Mouse (Mus musculus) midbrain, embryonic 11.5 days (tissue): ENCODE data around the gene Eif4e. TPM values are rescaled to one million over a fixed set of nuclear protein-coding genes. Genes with fewer than 3 reads are reported as not detected.

Experiments
- ATAC-seq: fragments of 200-750 bp; cut with Nextera tagmentation; 2 replicates; pipeline ENCODE4 v1.8.0; 2017; ENCODE audit warnings: moderate TSS enrichment, moderate library complexity; ENCODE audit not compliant: low FRiP score
- DNase-seq: peaks from one replicate; pipeline ENCODE4 v3.0.0; 2015; ENCODE audit warnings: low spot score; ENCODE audit errors: missing footprints
- H3K27ac ChIP-seq: fragments of 300-500 bp; sonication (generic); 2 replicates; pipeline ENCODE4 v1.5.1; 2014; ENCODE audit warnings: low read depth, low read length
- H3K27me3 ChIP-seq: fragments of 300-500 bp; sonication (generic); 2 replicates; pipeline ENCODE4 v1.6.1; 2014; ENCODE audit warnings: mild to moderate bottlenecking, low read length, moderate library complexity, mixed read lengths; ENCODE audit not compliant: control insufficient read depth, insufficient read depth
- H3K36me3 ChIP-seq: fragments of 300-500 bp; sonication (generic); 2 replicates; pipeline ENCODE4 v1.6.1; 2014; ENCODE audit warnings: mild to moderate bottlenecking, low read length, moderate library complexity, mixed read lengths; ENCODE audit not compliant: control insufficient read depth, insufficient read depth
- H3K4me1 ChIP-seq: fragments of 300-500 bp; sonication (generic); 2 replicates; pipeline ENCODE4 v1.6.1; 2014; ENCODE audit warnings: low read length; ENCODE audit not compliant: control insufficient read depth, insufficient read depth
- H3K4me2 ChIP-seq: fragments of 300-500 bp; sonication (generic); 2 replicates; pipeline ENCODE4 v1.6.1; 2014; ENCODE audit warnings: mild to moderate bottlenecking, moderate library complexity
- H3K4me3 ChIP-seq: fragments of 300-500 bp; sonication (generic); 2 replicates; pipeline ENCODE4 v1.5.1; 2014; ENCODE audit warnings: low read depth, low read length
- H3K9ac ChIP-seq: fragments of 300-500 bp; sonication (generic); 2 replicates; pipeline ENCODE4 v1.6.1; 2014; ENCODE audit warnings: low read length
- H3K9me3 ChIP-seq: fragments of 300-500 bp; sonication (generic); 2 replicates; pipeline ENCODE4 v1.6.1; 2016; ENCODE audit warnings: low read length; ENCODE audit not compliant: control insufficient read depth
- WGBS: fragments of 180-500 bp; shearing (Covaris S2); extraction: QIAGEN DNeasy Blood & Tissue Kit; methylation state at CpG from one replicate; pipeline ENCODE4 v1.1.7; 2014; 5-methylcytosine and 5-hydroxymethylcytosine counted together
- polyA plus RNA-seq: library from polyadenylated mRNA; unstranded; fragments of >200 nt; fragmentation: Nextera tagmentation; extraction: Ambion mirVana; gene quantifications from 2 replicates; pipeline ENCODE4 v1.2.1, GENCODE M21; 2014

The Eif4e gene
- polyA plus RNA-seq, 1 experiment from 2014 or later, result 516 TPM

DNA sequence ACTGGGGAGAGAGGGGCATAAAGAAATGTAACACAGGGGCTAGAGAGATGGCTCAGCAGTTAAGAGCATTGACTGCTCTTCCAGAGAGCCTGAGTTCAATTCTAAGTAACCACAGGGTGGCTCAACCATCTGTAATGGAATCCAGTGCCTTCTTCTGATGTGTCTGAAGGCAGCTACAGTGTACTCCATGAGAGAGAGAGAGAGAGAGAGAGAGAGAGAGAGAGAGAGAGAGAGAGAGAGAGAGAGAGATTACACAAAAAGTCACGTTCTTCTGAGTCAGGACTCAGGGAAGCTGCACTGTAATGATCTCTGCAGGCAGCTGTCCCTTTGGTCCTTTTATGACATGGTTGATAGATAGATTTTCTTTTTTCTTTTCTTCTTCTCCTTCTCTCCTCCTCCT is 31.4 kb upstream of the Eif4e start:
- peaks cover 3% of the 10 kb centered on the region; the same call in 1 of the 2 replicates for H3K4me1 ChIP-seq
- DNase-seq (peak; percentile 60), ATAC-seq (no peak)
- H3K9me3 ChIP-seq, result no peaks in the 10 kb centered on the region
- WGBS, result 50% methylated on average over 1 of the region's 1 CpGs
- H3K4me3 ChIP-seq, result no peak overlapping the region
- H3K4me2 ChIP-seq, result no peak overlapping the region
- no peak overlapping the region for H3K27ac ChIP-seq
- H3K9ac ChIP-seq, result no peak overlapping the region
- no peaks in the 10 kb centered on the region for H3K36me3 ChIP-seq
- no peaks in the 10 kb centered on the region for H3K27me3 ChIP-seq

DNA sequence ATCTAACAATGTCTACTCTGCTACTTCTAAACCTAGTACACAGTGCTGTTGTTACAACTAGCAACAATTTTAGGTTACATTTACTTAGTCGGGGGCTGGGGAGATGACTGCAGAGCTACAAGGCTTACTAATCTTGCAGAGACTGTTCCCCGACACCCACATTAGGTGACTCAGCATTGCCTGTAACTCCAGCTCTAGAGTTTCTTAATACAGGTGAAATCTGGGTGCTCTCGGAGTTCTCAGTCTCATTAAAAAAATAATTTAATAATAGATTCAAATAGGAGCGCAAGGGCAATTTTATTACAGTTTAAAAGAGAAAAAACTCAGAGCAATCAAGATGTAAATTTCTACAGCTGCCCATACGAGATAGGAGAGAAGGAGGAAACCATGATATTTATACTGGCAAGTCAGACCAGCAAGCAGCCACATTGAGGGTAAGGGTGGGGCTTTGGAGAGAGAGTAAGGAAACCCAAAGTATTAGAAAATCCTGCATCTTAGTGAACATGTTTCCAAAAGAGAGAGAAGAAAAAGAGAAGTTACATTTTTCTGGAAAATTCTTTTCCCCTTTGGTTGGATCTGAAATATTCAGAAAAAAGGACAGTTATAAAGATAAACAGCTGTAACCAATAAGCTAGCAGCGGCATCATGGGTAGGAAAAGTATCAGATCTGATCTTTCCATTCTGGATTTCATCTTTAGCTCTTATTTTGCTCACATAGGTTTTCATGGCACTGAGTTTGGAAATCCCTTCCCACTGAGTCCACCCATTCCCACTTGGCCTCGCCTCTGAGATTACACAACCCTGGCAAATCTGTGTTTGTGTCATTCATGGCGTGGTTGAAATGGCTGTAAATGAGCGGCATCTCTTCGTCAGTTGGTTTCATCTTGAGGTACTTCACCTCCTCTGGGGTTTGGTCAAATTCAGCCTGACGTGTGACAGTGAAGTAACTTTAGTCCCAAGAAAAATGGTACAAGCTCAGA is 30.5 kb upstream of the Eif4e start:
- Histone ChIP-seq H3K9ac (no peak overlapping the region), H3K4me1 (peaks cover 10% of the 10 kb centered on the region; the same call in 1 of the 2 replicates), H3K27me3 (no peaks in the 10 kb centered on the region), H3K4me2 (no peak overlapping the region), H3K27ac (no peak overlapping the region), H3K4me3 (no peak overlapping the region), H3K36me3 (no peaks in the 10 kb centered on the region), H3K9me3 (no peaks in the 10 kb centered on the region)
- DNase-seq (peak; percentile 19), ATAC-seq (no peak)
- 89% methylated on average over 11 of the region's 11 CpGs for WGBS

DNA sequence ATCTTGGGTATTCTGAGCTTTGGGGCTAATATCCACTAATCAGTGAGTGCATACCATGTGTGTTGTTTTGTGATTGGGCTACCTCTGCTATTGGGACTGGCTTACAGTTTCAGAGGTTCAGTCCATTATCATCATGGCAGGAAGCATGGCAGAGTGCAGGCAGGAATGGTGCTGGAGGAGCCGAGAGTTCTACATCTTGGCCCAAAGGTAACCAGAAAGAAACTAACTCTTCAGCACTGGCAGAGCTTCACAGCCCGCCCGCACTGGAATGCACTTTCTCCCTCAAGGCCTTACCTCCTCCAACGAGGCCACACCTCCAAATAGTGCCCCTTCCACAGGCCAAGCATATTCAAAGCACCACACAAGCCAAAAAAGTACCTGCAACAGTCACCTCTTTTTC is 27.2 kb upstream of the Eif4e start:
- Histone ChIP-seq H3K27ac (no peak overlapping the region), H3K27me3 (no peaks in the 10 kb centered on the region), H3K4me1 (peaks cover 16% of the 10 kb centered on the region; the same call in 1 of the 2 replicates), H3K9ac (no peak overlapping the region), H3K4me2 (no peak overlapping the region), H3K4me3 (no peak overlapping the region), H3K36me3 (no peaks in the 10 kb centered on the region), H3K9me3 (no peaks in the 10 kb centered on the region)
- peak; percentile 67 for DNase-seq
- no peak for ATAC-seq
- WGBS, result 72% methylated on average over 4 of the region's 4 CpGs

DNA sequence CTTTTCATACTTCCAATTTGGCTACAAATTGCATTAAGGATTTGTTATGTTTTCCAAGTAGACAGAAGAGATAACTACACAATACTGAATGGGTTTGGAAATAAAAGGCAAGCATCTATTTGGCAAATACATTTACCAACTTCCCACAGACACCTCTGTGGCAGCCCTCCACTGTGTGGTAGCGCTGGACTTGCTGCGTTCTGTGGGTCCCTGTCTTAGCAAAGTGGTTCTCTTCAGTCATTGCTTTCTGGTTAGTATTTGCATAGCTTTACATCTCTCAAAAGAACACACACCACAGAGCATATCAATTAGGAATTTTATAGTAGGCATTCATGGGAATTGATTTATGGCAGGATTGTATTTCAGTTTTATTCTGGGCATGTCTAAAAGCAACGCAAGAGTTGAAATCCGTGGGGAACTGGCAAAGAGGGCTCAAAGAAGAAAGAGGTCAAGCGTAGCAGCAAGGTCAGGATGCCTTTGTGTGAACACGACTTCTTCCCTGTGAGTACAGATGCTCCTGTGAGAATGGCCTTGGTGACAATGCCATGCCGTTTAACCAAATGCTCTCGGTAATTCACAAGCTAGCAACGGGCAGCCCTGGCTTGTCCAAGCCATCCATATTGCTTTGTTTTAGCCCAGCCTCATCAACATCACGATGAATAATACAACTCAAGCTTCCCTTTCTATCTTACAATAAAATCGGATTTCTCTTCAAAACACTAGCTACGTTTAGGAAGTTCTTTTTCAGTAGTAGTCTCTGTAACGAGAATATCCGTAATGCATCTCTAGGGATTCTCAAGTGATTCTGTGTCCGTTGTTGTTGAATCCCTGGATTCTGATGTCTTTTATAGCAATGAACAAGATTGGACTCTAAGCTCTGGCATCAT is 25.9 kb upstream of the Eif4e start:
- DNase-seq, result peak; percentile 94
- H3K4me3 ChIP-seq, result no peak overlapping the region
- H3K27me3 ChIP-seq, result no peaks in the 10 kb centered on the region
- peak overlapping the region; percentile 22; the same call in 1 of the 2 replicates for H3K4me2 ChIP-seq
- no peaks in the 10 kb centered on the region for H3K9me3 ChIP-seq
- peaks cover 16% of the 10 kb centered on the region; the same call in 1 of the 2 replicates for H3K4me1 ChIP-seq
- 16% methylated on average over 15 of the region's 15 CpGs for WGBS
- no peaks in the 10 kb centered on the region for H3K36me3 ChIP-seq
- ATAC-seq, result peak; percentile 88
- H3K27ac ChIP-seq, result peak overlapping the region; percentile 55; the same call in 1 of the 2 replicates
- peak overlapping the region; percentile 21; the same call in 1 of the 2 replicates for H3K9ac ChIP-seq

DNA sequence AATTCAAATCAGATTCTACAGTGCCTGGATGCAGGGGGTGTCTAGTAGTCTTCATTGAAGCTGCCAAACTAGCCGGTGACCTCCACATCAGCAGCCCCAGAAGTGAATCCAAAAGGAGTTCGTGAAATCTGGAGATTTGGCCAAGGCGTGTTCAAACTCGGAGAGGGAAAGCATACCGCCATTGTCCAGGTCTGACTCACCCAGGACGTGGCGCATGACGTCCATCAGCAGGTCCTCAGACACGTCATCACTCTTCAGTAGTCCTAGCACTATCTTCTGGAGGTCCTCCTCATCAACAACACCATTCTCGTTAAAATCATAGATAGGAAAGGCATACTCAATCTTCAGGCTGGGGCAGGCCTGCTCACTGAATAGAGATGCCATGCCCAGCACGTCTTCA is 22.2 kb upstream of the Eif4e start:
- H3K27me3 ChIP-seq, result no peaks in the 10 kb centered on the region
- H3K9me3 ChIP-seq, result no peaks in the 10 kb centered on the region
- H3K36me3 ChIP-seq, result no peaks in the 10 kb centered on the region
- no peak overlapping the region for H3K4me3 ChIP-seq
- peak; percentile 31 for DNase-seq
- no peak for ATAC-seq
- H3K4me1 ChIP-seq, result peaks cover 16% of the 10 kb centered on the region; the same call in 1 of the 2 replicates
- H3K27ac ChIP-seq, result no peak overlapping the region
- H3K4me2 ChIP-seq, result no peak overlapping the region
- 90% methylated on average over 11 of the region's 11 CpGs for WGBS
- no peak overlapping the region for H3K9ac ChIP-seq

DNA sequence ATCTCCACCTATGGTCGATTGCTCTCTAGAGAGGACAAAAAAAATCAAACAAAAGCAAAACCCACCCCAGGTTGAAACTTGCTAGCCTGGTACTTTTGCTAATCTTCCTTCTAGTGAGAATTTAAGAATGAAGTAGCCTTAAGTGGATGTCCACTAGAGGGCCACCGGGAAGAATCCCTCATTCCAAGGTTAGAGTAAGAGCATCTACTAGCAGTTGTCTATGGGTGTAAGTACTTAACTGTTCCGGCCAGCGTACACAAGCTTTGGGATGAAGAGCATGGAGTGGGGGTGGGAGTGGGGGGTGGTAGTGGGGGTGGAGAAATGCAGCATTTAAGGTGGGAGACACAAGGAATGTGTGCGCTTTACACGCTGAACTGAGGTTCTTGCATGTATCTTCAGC is 19.2 kb upstream of the Eif4e start:
- no peak for ATAC-seq
- H3K27me3 ChIP-seq, result no peaks in the 10 kb centered on the region
- 54% methylated on average over 6 of the region's 6 CpGs for whole genome bisulfite sequencing

DNA sequence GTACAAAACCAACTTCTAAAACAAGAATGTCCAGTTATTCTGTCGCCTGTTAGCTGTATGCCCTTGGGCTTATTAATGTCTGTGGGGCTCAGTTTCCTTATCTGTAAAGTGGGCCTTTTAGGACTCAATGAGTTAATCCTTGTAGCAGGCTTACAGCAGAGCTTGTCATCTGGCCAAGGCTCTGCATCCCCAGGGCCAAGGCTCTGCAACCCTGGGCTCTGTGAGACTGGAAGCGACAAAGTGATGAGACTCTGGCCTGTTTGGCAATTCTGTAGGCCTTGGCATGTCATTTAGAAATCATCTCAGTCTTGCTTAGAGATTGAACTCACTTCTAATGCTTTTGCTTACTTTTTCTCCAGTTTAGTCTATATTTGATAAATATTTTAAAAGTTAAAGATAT is 16.4 kb upstream of the Eif4e start:
- no peak overlapping the region for H3K9ac ChIP-seq
- H3K4me1 ChIP-seq, result peaks cover 2% of the 10 kb centered on the region
- no peak for DNase-seq
- WGBS, result 92% methylated on average over 2 of the region's 2 CpGs
- no peak overlapping the region for H3K27ac ChIP-seq
- no peaks in the 10 kb centered on the region for H3K9me3 ChIP-seq
- ATAC-seq, result no peak
- no peaks in the 10 kb centered on the region for H3K27me3 ChIP-seq
- H3K4me3 ChIP-seq, result no peak overlapping the region
- no peak overlapping the region for H3K4me2 ChIP-seq
- H3K36me3 ChIP-seq, result no peaks in the 10 kb centered on the region

More for the DNA sequence above, 19.2 kb upstream of the Eif4e start:
- DNase-seq, result peak; percentile 86
- H3K9ac ChIP-seq, result no peak overlapping the region
- no peak overlapping the region for H3K27ac ChIP-seq
- no peaks in the 10 kb centered on the region for H3K4me1 ChIP-seq
- no peak overlapping the region for H3K4me2 ChIP-seq
- H3K9me3 ChIP-seq, result no peaks in the 10 kb centered on the region
- H3K4me3 ChIP-seq, result no peak overlapping the region
- no peaks in the 10 kb centered on the region for H3K36me3 ChIP-seq

DNA sequence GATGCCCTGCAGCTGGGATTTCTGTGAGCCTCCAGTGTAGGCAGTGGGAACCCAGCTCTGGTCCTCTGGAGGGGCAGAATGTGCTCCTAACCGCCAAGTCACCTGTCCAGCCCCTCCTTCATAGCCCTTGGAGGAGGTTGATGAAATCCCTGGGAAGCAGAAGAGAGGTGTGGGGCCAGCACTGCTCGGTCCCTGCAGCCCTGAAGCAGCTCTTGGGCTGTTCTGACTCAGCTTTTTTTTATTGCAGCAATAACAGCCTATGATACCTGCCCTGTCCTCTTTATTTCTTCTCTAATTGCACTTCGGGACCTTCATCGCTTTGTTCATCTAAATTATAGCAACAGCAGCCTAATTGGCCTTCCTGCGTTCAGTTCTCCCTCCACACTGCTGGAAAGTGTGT is 15.5 kb upstream of the Eif4e start:
- ATAC-seq (no peak), DNase-seq (no peak)
- H3K4me1 ChIP-seq, result peaks cover 9% of the 10 kb centered on the region
- no peaks in the 10 kb centered on the region for H3K36me3 ChIP-seq
- H3K27ac ChIP-seq, result no peak overlapping the region
- no peak overlapping the region for H3K4me3 ChIP-seq
- H3K9me3 ChIP-seq, result no peaks in the 10 kb centered on the region
- H3K9ac ChIP-seq, result no peak overlapping the region
- 85% methylated on average over 5 of the region's 5 CpGs for WGBS
- H3K4me2 ChIP-seq, result no peak overlapping the region
- H3K27me3 ChIP-seq, result no peaks in the 10 kb centered on the region
